Mouse (Mus musculus) heart, embryonic 12.5 days (tissue): ENCODE results near the gene 3425401B19Rik. TPM values are rescaled to one million over a fixed set of nuclear protein-coding genes. Genes with fewer than 3 reads are reported as not detected.
A peak's percentile ranks its signal among the peaks of the same experiment; 100 is the strongest.

Experiments
- ATAC-seq: fragments of 200-750 bp; cut with Nextera tagmentation; 2 replicates; pipeline ENCODE4 v1.8.0; 2017; ENCODE audit warnings: moderate TSS enrichment, moderate library complexity; ENCODE audit not compliant: insufficient number of reproducible peaks, low FRiP score
- H3K27ac ChIP-seq: fragments of 300-500 bp; sonication (generic); 2 replicates; pipeline ENCODE4 v1.5.1; 2016; ENCODE audit warnings: mild to moderate bottlenecking, moderate library complexity; ENCODE audit not compliant: poor library complexity, severe bottlenecking
- H3K27me3 ChIP-seq: fragments of 300-500 bp; sonication (generic); replicated peaks from 2 replicates; pipeline ENCODE4 v1.6.1; 2016; ENCODE audit warnings: mild to moderate bottlenecking, moderate library complexity
- H3K36me3 ChIP-seq: fragments of 300-500 bp; sonication (generic); 2 replicates; pipeline ENCODE4 v1.6.1; 2016; ENCODE audit warnings: mild to moderate bottlenecking, moderate library complexity
- H3K4me1 ChIP-seq: fragments of 300-500 bp; sonication (generic); replicated peaks from 2 replicates; pipeline ENCODE4 v1.6.1; 2016; ENCODE audit warnings: mild to moderate bottlenecking
- H3K4me2 ChIP-seq: fragments of 300-500 bp; sonication (generic); 2 replicates; pipeline ENCODE4 v1.6.1; 2016; ENCODE audit warnings: mild to moderate bottlenecking, moderate library complexity
- H3K4me3 ChIP-seq: fragments of 300-500 bp; sonication (generic); 2 replicates; pipeline ENCODE4 v1.5.1; 2016; ENCODE audit warnings: mild to moderate bottlenecking
- H3K9ac ChIP-seq: fragments of 300-500 bp; sonication (generic); 2 replicates; pipeline ENCODE4 v1.6.1; 2016; ENCODE audit warnings: mild to moderate bottlenecking, moderate library complexity
- H3K9me3 ChIP-seq: fragments of 300-500 bp; sonication (generic); replicated peaks from 2 replicates; pipeline ENCODE4 v1.6.1; 2016; ENCODE audit warnings: mild to moderate bottlenecking, moderate library complexity
- whole genome bisulfite sequencing: fragments of 180-500 bp; shearing (Covaris S2); methylation state at CpG from one replicate; pipeline ENCODE4 v1.1.7; 2016; 5-methylcytosine and 5-hydroxymethylcytosine counted together
- polyA plus RNA-seq: library from polyadenylated mRNA; unstranded; fragments of >200 nt; fragmentation: Nextera tagmentation; extraction: Ambion mirVana; gene quantifications from 2 replicates; pipeline ENCODE4 v1.2.1, GENCODE M21; 2016

The 3425401B19Rik gene
- polyA plus RNA-seq, 1 experiment from 2014 or later, result 15.9 TPM

GRCm38 (mm10) chr14:32698556-32698955 lies 13.5 kb upstream of the 3425401B19Rik start:
- H3K4me3 ChIP-seq, result no peak overlapping the region
- ATAC-seq, result no peak
- H3K36me3 ChIP-seq, result no peaks in the 10 kb centered on the region
- H3K9ac ChIP-seq, result no peak overlapping the region
- peaks cover 33% of the 10 kb centered on the region for H3K4me1 ChIP-seq
- 71% methylated on average over 3 of the region's 3 CpGs for WGBS
- no peak overlapping the region for H3K27ac ChIP-seq
- H3K27me3 ChIP-seq, result peaks cover 27% of the 10 kb centered on the region; the same call in 1 of the 2 replicates
- H3K4me2 ChIP-seq, result no peak overlapping the region
- H3K9me3 ChIP-seq, result no peaks in the 10 kb centered on the region

GRCm38 (mm10) chr14:32697774-32698173 lies 12.7 kb upstream of the 3425401B19Rik start:
- no peak overlapping the region for H3K27ac ChIP-seq
- H3K4me2 ChIP-seq, result no peak overlapping the region
- peaks cover 31% of the 10 kb centered on the region; the same call in 1 of the 2 replicates for H3K27me3 ChIP-seq
- H3K9me3 ChIP-seq, result no peaks in the 10 kb centered on the region
- H3K36me3 ChIP-seq, result no peaks in the 10 kb centered on the region
- H3K9ac ChIP-seq, result no peak overlapping the region
- H3K4me1 ChIP-seq, result peaks cover 37% of the 10 kb centered on the region
- no peak overlapping the region for H3K4me3 ChIP-seq
- 74% methylated on average over 8 of the region's 8 CpGs for WGBS
- no peak for ATAC-seq

- 84% methylated on average over 2 of the region's 2 CpGs for WGBS
- ATAC-seq, result no peak
Measured at GRCm38 (mm10) chr14:32696344-32696743, 11.3 kb upstream of the 3425401B19Rik start.

GRCm38 (mm10) chr14:32695906-32696305 lies 10.8 kb upstream of the 3425401B19Rik start:
- H3K9me3 ChIP-seq, result no peaks in the 10 kb centered on the region
- no peak for ATAC-seq
- H3K36me3 ChIP-seq, result no peaks in the 10 kb centered on the region
- H3K27me3 ChIP-seq, result peaks cover 31% of the 10 kb centered on the region; the same call in 1 of the 2 replicates
- WGBS, result 82% methylated on average over 2 of the region's 2 CpGs
- peaks cover 27% of the 10 kb centered on the region for H3K4me1 ChIP-seq
- H3K4me3 ChIP-seq, result no peak overlapping the region
- H3K27ac ChIP-seq, result no peak overlapping the region
- H3K9ac ChIP-seq, result no peak overlapping the region
- no peak overlapping the region for H3K4me2 ChIP-seq

More at GRCm38 (mm10) chr14:32696344-32696743, 11.3 kb upstream of the 3425401B19Rik start:
- Histone ChIP-seq H3K36me3 (no peaks in the 10 kb centered on the region), H3K4me3 (no peak overlapping the region), H3K9me3 (no peaks in the 10 kb centered on the region), H3K9ac (no peak overlapping the region), H3K4me1 (peaks cover 32% of the 10 kb centered on the region), H3K27ac (no peak overlapping the region), H3K4me2 (no peak overlapping the region), H3K27me3 (peaks cover 31% of the 10 kb centered on the region; the same call in 1 of the 2 replicates)

- H3K27me3 ChIP-seq, result no peaks in the 10 kb centered on the region
- H3K27ac ChIP-seq, result peak overlapping the region; percentile 97
- peak overlapping the region; percentile 71 for H3K4me2 ChIP-seq
- 37% methylated on average over 19 of the region's 19 CpGs for whole genome bisulfite sequencing
- ATAC-seq, result no peak
- no peaks in the 10 kb centered on the region for H3K36me3 ChIP-seq
- H3K4me3 ChIP-seq, result peak overlapping the region; percentile 56
- no peaks in the 10 kb centered on the region for H3K9me3 ChIP-seq
- H3K9ac ChIP-seq, result peak overlapping the region; percentile 80
- H3K4me1 ChIP-seq, result peaks cover 35% of the 10 kb centered on the region
Measured at GRCm38 (mm10) chr14:32684735-32685105, 373 bp downstream of the 3425401B19Rik start.

- Histone ChIP-seq H3K4me2 (peak overlapping the region; percentile 71), H3K4me3 (peak overlapping the region; percentile 56), H3K9ac (peak overlapping the region; percentile 80), H3K4me1 (peaks cover 41% of the 10 kb centered on the region), H3K27ac (peak overlapping the region; percentile 97), H3K9me3 (no peaks in the 10 kb centered on the region), H3K36me3 (no peaks in the 10 kb centered on the region), H3K27me3 (no peaks in the 10 kb centered on the region)
- 51% methylated on average over 19 of the region's 19 CpGs for WGBS
- no peak for ATAC-seq
Measured at GRCm38 (mm10) chr14:32683982-32684734, 935 bp downstream of the 3425401B19Rik start.

- H3K4me1 ChIP-seq, result peaks cover 48% of the 10 kb centered on the region
- no peaks in the 10 kb centered on the region for H3K36me3 ChIP-seq
- WGBS, result 19% methylated on average over 19 of the region's 19 CpGs
- no peak for ATAC-seq
- H3K9ac ChIP-seq, result peak overlapping the region; percentile 72
- peak overlapping the region; percentile 79 for H3K27ac ChIP-seq
- no peaks in the 10 kb centered on the region for H3K9me3 ChIP-seq
- H3K4me3 ChIP-seq, result peak overlapping the region; percentile 56
- no peaks in the 10 kb centered on the region for H3K27me3 ChIP-seq
- H3K4me2 ChIP-seq, result peak overlapping the region; percentile 71
Measured at GRCm38 (mm10) chr14:32683251-32683838, 1.7 kb downstream of the 3425401B19Rik start.

GRCm38 (mm10) chr14:32682536-32682935 lies 2.6 kb downstream of the 3425401B19Rik start:
- Histone ChIP-seq H3K36me3 (no peaks in the 10 kb centered on the region), H3K9me3 (no peaks in the 10 kb centered on the region), H3K9ac (peak overlapping the region; percentile 72; the same call in 1 of the 2 replicates), H3K27me3 (no peaks in the 10 kb centered on the region; the same call in 1 of the 2 replicates), H3K4me2 (peak overlapping the region; percentile 71), H3K4me3 (peak overlapping the region; percentile 56), H3K4me1 (peaks cover 54% of the 10 kb centered on the region), H3K27ac (peak overlapping the region; percentile 79; the same call in 1 of the 2 replicates)
- 85% methylated on average over 12 of the region's 12 CpGs for WGBS
- no peak for ATAC-seq

- Histone ChIP-seq H3K27me3 (no peaks in the 10 kb centered on the region; the same call in 1 of the 2 replicates), H3K9me3 (no peaks in the 10 kb centered on the region), H3K36me3 (no peaks in the 10 kb centered on the region), H3K27ac (no peak overlapping the region), H3K4me3 (no peak overlapping the region), H3K4me2 (no peak overlapping the region), H3K4me1 (peaks cover 48% of the 10 kb centered on the region), H3K9ac (no peak overlapping the region)
- 89% methylated on average over 3 of the region's 3 CpGs for WGBS
- no peak for ATAC-seq
Measured at GRCm38 (mm10) chr14:32681603-32682002, 3.5 kb downstream of the 3425401B19Rik start.

GRCm38 (mm10) chr14:32678565-32678964 lies 6.5 kb downstream of the 3425401B19Rik start:
- 77% methylated on average over 3 of the region's 3 CpGs for WGBS

GRCm38 (mm10) chr14:32673178-32673577 lies 11.9 kb downstream of the 3425401B19Rik start:
- Histone ChIP-seq H3K36me3 (0 out of 2 replicates have a peak, but pooled peaks cover 2% of the 10 kb centered on the region), H3K4me3 (no peak overlapping the region), H3K9me3 (no peaks in the 10 kb centered on the region), H3K9ac (no peak overlapping the region), H3K27me3 (peaks cover 4% of the 10 kb centered on the region), H3K4me1 (peaks cover 34% of the 10 kb centered on the region), H3K4me2 (no peak overlapping the region), H3K27ac (no peak overlapping the region)
- WGBS, result 51% methylated on average over 3 of the region's 3 CpGs
- no peak for ATAC-seq

More at GRCm38 (mm10) chr14:32678565-32678964, 6.5 kb downstream of the 3425401B19Rik start:
- H3K4me1 ChIP-seq, result peaks cover 52% of the 10 kb centered on the region
- no peak overlapping the region for H3K4me3 ChIP-seq
- no peak overlapping the region for H3K9ac ChIP-seq
- H3K27ac ChIP-seq, result no peak overlapping the region
- 0 out of 2 replicates have a peak, but pooled peaks cover 2% of the 10 kb centered on the region for H3K36me3 ChIP-seq
- H3K4me2 ChIP-seq, result no peak overlapping the region
- no peak for ATAC-seq
- no peaks in the 10 kb centered on the region; the same call in 1 of the 2 replicates for H3K27me3 ChIP-seq
- H3K9me3 ChIP-seq, result no peaks in the 10 kb centered on the region
